Mouse (Mus musculus) heart, embryonic 16.5 days (tissue): Measurements from ENCODE around the gene Rab4a. TPM values are rescaled to one million over a fixed set of nuclear protein-coding genes. Genes with fewer than 3 reads are reported as not detected.

Experiments used
- ATAC-seq: fragments of 200-750 bp; cut with Nextera tagmentation; replicated peaks from 2 replicates; pipeline ENCODE4 v1.8.0; 2017; ENCODE audit warnings: moderate number of reproducible peaks; ENCODE audit not compliant: insufficient read depth, low FRiP score; ENCODE audit errors: extremely low read depth
- H3K27ac ChIP-seq: fragments of 300-500 bp; sonication (generic); 2 replicates; pipeline ENCODE4 v1.5.1; 2014; ENCODE audit warnings: mild to moderate bottlenecking, low read length, control low read depth, moderate library complexity
- H3K27me3 ChIP-seq: fragments of 300-500 bp; sonication (generic); 2 replicates; pipeline ENCODE4 v1.6.1; 2014; ENCODE audit warnings: low read length, mixed read lengths; ENCODE audit not compliant: control insufficient read depth, insufficient read depth
- H3K36me3 ChIP-seq: fragments of 300-500 bp; sonication (generic); 2 replicates; pipeline ENCODE4 v1.6.1; 2014; ENCODE audit not compliant: control insufficient read depth, insufficient read depth
- H3K4me1 ChIP-seq: fragments of 300-500 bp; sonication (generic); 2 replicates; pipeline ENCODE4 v1.6.1; 2014; ENCODE audit warnings: low read length, mixed read lengths; ENCODE audit not compliant: control insufficient read depth, insufficient read depth
- H3K4me2 ChIP-seq: fragments of 300-500 bp; sonication (generic); 2 replicates; pipeline ENCODE4 v1.6.1; 2014; ENCODE audit warnings: low read depth, mild to moderate bottlenecking, control low read depth, low read length
- H3K4me3 ChIP-seq: fragments of 300-500 bp; sonication (generic); 2 replicates; pipeline ENCODE4 v1.5.1; 2014; ENCODE audit warnings: mild to moderate bottlenecking, control low read depth, low read length
- H3K9ac ChIP-seq: fragments of 300-500 bp; sonication (generic); 2 replicates; pipeline ENCODE4 v1.6.1; 2014; ENCODE audit warnings: low read length, control low read depth
- H3K9me3 ChIP-seq: fragments of 300-500 bp; sonication (generic); replicated peaks from 2 replicates; pipeline ENCODE4 v1.6.1; 2016; ENCODE audit warnings: low read length; ENCODE audit not compliant: control insufficient read depth
- WGBS: fragments of 180-500 bp; shearing (Covaris S2); extraction: QIAGEN DNeasy Blood & Tissue Kit; methylation state at CpG from one replicate; pipeline ENCODE4 v1.1.7; 2014; 5-methylcytosine and 5-hydroxymethylcytosine counted together
- polyA plus RNA-seq: library from polyadenylated mRNA; unstranded; fragments of >200 nt; fragmentation: Nextera tagmentation; extraction: Ambion mirVana; gene quantifications from 2 replicates; pipeline ENCODE4 v1.2.1, GENCODE M21; 2015

Gene Rab4a
- polyA plus RNA-seq, 1 experiment from 2014 or later: 32.2 TPM

GRCm38 (mm10) chr8:123858941-123859647 lies 53.3 kb downstream of the Rab4a start:
- peaks cover 2% of the 10 kb centered on the region; the same call in 1 of the 2 replicates for H3K9me3 ChIP-seq
- peak overlapping the region; percentile 79 for H3K4me2 ChIP-seq
- peak overlapping the region; percentile 81 for H3K9ac ChIP-seq
- peaks cover 6% of the 10 kb centered on the region for H3K4me1 ChIP-seq
- WGBS: under 1% methylated on average over 79 of the region's 79 CpGs
- peak; percentile 99 for ATAC-seq
- H3K27me3 ChIP-seq: peaks cover 6% of the 10 kb centered on the region; the same call in 1 of the 2 replicates
- peak overlapping the region; percentile 86 for H3K4me3 ChIP-seq
- H3K27ac ChIP-seq: peak overlapping the region; percentile 40; the same call in 1 of the 2 replicates
- H3K36me3 ChIP-seq: no peaks in the 10 kb centered on the region

GRCm38 (mm10) chr8:123859648-123860259 lies 54.0 kb downstream of the Rab4a start, which contains the start of gene Ccsap:
TSS of gene Ccsap (minus strand) at chr8:123860209.
- 1% methylated on average over 48 of the region's 48 CpGs for WGBS
- Histone ChIP-seq H3K4me2 (peak within 1 kb of the TSS; percentile 79), H3K4me1 (peaks cover 6% of the 10 kb centered on the region), H3K9me3 (peaks cover under 1% of the 10 kb centered on the region; the same call in 1 of the 2 replicates), H3K4me3 (peak within 1 kb of the TSS; percentile 86), H3K36me3 (no peaks in the 10 kb centered on the region), H3K9ac (peak within 1 kb of the TSS; percentile 81), H3K27ac (peak within 1 kb of the TSS; percentile 40; the same call in 1 of the 2 replicates), H3K27me3 (peaks cover 6% of the 10 kb centered on the region; the same call in 1 of the 2 replicates)
- ATAC-seq: peak; percentile 56

DNA sequence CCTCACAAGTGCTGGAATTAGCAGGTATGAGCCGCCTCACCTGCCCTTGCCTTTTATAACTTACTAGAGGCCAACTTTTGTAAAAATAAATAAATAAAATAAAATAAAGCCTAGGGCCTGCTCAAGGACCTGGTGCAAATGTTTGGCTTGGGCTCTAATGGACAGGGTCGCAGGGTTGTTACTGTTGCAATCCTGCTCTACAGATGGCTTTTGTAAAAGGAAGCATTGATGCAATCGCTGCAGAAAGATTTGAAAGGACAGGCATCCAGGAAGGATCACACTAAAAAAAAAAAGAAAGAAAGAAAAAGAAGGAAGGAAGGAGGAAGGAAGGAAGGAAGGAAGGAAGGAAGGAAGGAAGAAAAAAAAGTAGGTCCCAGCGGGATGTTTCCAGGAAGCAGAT lies 54.6 kb downstream of the Rab4a start:
- peaks cover 6% of the 10 kb centered on the region for H3K4me1 ChIP-seq
- H3K27me3 ChIP-seq: peaks cover 6% of the 10 kb centered on the region; the same call in 1 of the 2 replicates
- no peak overlapping the region for H3K27ac ChIP-seq
- peak overlapping the region; percentile 79 for H3K4me2 ChIP-seq
- no peak overlapping the region; the same call in 1 of the 2 replicates for H3K4me3 ChIP-seq
- no peak for ATAC-seq
- no peaks in the 10 kb centered on the region for H3K36me3 ChIP-seq
- 70% methylated on average over 4 of the region's 4 CpGs for WGBS
- H3K9ac ChIP-seq: no peak overlapping the region
- no peaks in the 10 kb centered on the region for H3K9me3 ChIP-seq

DNA sequence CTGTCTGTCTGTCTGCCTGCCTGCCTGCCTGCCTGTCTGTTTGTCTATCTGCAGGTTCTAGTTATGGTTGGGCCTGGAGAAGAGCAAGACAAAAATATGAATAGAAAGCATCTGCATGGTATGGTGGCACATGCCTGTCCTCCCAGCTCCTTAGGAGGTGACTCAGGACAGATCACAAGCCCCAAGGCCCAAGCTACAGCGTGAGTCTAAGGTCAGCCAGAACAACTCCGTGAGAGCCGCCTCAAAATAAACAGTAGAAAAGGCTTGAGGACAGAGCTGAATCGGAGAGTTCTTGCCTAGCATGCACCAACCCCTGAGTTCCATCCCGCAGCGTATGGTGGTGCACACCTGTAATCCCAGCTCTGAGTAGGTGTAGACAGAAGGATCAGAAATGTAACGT lies 60.0 kb downstream of the Rab4a start:
- H3K27ac ChIP-seq: no peak overlapping the region
- H3K4me2 ChIP-seq: no peak overlapping the region
- no peaks in the 10 kb centered on the region for H3K4me1 ChIP-seq
- WGBS: 66% methylated on average over 7 of the region's 7 CpGs
- H3K36me3 ChIP-seq: no peaks in the 10 kb centered on the region
- H3K27me3 ChIP-seq: peaks cover 6% of the 10 kb centered on the region; the same call in 1 of the 2 replicates
- no peak overlapping the region for H3K4me3 ChIP-seq
- no peak for ATAC-seq
- H3K9ac ChIP-seq: no peak overlapping the region
- H3K9me3 ChIP-seq: no peaks in the 10 kb centered on the region

DNA sequence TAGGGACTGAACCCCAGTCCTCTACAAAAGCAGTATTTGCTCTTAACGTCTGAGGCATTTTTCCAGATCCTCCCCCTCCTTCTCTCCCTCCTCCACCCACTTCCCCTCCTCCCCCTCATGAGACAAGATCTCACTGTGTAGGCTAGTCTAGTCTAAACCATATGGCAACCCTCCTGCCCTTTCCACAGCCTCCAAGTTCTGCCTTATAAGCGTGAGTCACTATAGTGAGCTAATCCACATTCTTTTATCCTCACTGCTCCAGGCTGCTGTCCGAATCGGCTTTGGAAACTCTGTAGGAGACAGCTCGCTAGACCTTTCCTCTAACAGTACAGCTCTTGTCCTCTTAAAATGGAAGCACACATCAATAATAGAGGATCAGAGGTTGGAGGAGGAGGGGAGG lies 61.2 kb downstream of the Rab4a start:
- no peak; the same call in 1 of the 2 replicates for ATAC-seq
- H3K4me2 ChIP-seq: no peak overlapping the region
- peaks cover 6% of the 10 kb centered on the region; the same call in 1 of the 2 replicates for H3K27me3 ChIP-seq
- H3K4me3 ChIP-seq: no peak overlapping the region
- H3K27ac ChIP-seq: no peak overlapping the region
- H3K9ac ChIP-seq: no peak overlapping the region
- 29% methylated on average over 5 of the region's 5 CpGs for WGBS
- H3K36me3 ChIP-seq: no peaks in the 10 kb centered on the region
- H3K9me3 ChIP-seq: no peaks in the 10 kb centered on the region
- H3K4me1 ChIP-seq: no peaks in the 10 kb centered on the region

DNA sequence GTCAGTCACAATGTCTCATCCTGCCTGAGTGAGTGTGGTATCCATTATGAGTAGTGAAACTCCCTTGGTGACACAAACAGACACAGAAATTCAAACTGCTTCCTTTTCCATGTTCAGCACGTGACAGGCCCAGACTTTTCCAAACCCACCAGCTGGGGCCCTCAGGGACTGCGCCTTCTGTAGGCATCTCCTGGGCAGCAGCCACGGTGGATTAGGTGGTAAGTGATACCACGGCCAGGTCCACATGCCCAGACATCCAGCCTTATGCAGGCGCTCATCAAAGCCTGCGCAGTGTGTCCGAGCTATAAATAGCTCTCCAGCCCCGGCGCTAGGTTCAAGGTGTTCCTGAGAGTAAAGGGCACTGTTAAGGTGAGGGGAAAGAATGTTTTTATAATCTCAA lies 66.3 kb downstream of the Rab4a start:
- Histone ChIP-seq H3K9ac (no peak overlapping the region), H3K4me3 (no peak overlapping the region), H3K27me3 (no peaks in the 10 kb centered on the region), H3K4me2 (no peak overlapping the region), H3K9me3 (no peaks in the 10 kb centered on the region), H3K36me3 (no peaks in the 10 kb centered on the region), H3K27ac (no peak overlapping the region), H3K4me1 (no peaks in the 10 kb centered on the region)
- peak; percentile 37; the same call in 1 of the 2 replicates for ATAC-seq
- WGBS: 45% methylated on average over 9 of the region's 9 CpGs

DNA sequence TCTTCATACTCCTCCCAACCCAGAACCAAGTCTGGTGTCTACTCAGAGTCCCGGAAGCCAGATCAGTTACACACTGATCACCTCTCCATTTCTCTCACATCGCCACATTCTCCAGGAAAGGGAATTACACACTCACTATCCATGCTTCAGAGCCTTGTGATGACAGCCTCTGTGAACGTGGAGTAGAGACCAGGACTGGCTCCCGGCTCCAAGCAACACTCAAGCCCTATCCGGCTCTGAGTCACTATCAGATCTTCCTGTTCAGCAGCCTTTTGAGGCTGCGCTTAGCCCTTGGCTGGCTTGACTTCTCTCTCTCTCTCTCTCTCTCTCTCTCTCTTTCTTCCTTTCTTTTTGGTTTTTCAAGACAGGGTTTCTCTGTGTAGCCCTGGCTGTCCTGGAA lies 67.6 kb downstream of the Rab4a start:
- Histone ChIP-seq H3K9me3 (no peaks in the 10 kb centered on the region), H3K36me3 (no peaks in the 10 kb centered on the region), H3K27me3 (no peaks in the 10 kb centered on the region), H3K4me2 (no peak overlapping the region), H3K4me1 (no peaks in the 10 kb centered on the region), H3K4me3 (no peak overlapping the region), H3K9ac (no peak overlapping the region), H3K27ac (no peak overlapping the region)
- 29% methylated on average over 6 of the region's 6 CpGs for WGBS
- no peak for ATAC-seq

DNA sequence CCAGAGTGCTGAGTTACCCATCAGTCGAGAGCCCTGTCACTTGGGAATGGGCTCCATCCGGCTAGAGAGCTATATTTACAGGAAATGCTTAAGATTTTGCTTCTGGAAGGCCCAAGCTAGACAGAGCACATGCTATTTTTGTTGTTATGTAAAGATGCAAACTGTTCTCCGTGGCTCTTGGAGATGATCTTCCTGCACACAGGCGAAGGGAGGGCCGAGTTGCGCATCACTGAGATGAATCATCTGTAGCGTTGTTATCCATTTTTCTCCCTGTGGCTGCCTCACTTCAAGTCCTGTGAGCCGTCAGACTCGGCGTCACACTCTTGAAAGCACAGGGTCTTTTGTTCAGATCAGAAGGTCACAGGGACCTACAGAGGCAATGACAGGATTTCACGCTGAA lies 68.5 kb downstream of the Rab4a start:
- no peaks in the 10 kb centered on the region for H3K9me3 ChIP-seq
- 64% methylated on average over 11 of the region's 11 CpGs for WGBS
- no peaks in the 10 kb centered on the region for H3K27me3 ChIP-seq
- no peak overlapping the region for H3K4me2 ChIP-seq
- H3K27ac ChIP-seq: no peak overlapping the region
- H3K4me3 ChIP-seq: no peak overlapping the region
- H3K4me1 ChIP-seq: no peaks in the 10 kb centered on the region
- H3K36me3 ChIP-seq: no peaks in the 10 kb centered on the region
- no peak for ATAC-seq
- no peak overlapping the region for H3K9ac ChIP-seq

DNA sequence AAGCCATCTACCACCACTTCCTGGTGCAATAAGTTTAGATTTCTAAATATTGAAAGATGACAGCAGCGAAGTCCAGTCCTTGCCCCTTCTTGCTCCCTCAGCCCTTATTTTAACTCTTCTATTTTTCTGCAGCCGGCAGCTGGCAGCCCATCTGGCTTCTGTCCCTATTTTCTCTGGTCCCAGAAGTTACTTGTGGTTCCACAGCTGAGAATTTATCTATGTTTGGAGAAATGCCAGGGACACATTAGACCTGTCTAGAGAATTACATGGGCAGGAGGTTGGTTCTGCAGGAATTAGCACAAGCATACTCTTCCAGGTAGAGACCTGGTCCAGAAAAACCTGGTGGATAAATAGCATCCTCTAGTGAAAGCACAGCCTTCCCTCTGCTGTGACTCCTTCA lies 72.1 kb downstream of the Rab4a start:
- Histone ChIP-seq H3K4me2 (no peak overlapping the region), H3K4me1 (no peaks in the 10 kb centered on the region)
- 58% methylated on average over 2 of the region's 2 CpGs for WGBS

More for the DNA sequence above, 72.1 kb downstream of the Rab4a start:
- Histone ChIP-seq H3K36me3 (no peaks in the 10 kb centered on the region), H3K9me3 (no peaks in the 10 kb centered on the region), H3K27ac (no peak overlapping the region), H3K9ac (no peak overlapping the region), H3K4me3 (no peak overlapping the region), H3K27me3 (no peaks in the 10 kb centered on the region)
- no peak for ATAC-seq
